Mouse (Mus musculus) CD4-positive, CD25-positive, alpha-beta regulatory T cell, adult 4 months (primary cell): Measurements from ENCODE around the gene Magi2. TPM values are rescaled to one million over a fixed set of nuclear protein-coding genes. Genes with fewer than 3 reads are reported as not detected.
"Not testable (repeated sequence)": the region's sequence is repeated elsewhere in the genome, so short reads cannot be mapped to it uniquely, and the experiment has no call there.

Experiments used
- ATAC-seq: one replicate; pipeline ENCODE4 v1.8.0; 2017
- polyA plus RNA-seq, 2 experiments: library from polyadenylated mRNA; unstranded; fragments of 100-300 nt; shearing (Covaris generic); gene quantifications; one replicate each; pipeline ENCODE4 v1.2.1; 2017

The Magi2 gene
- polyA plus RNA-seq, 2 experiments from 2014 or later: 0.12 to 0.38 TPM

DNA sequence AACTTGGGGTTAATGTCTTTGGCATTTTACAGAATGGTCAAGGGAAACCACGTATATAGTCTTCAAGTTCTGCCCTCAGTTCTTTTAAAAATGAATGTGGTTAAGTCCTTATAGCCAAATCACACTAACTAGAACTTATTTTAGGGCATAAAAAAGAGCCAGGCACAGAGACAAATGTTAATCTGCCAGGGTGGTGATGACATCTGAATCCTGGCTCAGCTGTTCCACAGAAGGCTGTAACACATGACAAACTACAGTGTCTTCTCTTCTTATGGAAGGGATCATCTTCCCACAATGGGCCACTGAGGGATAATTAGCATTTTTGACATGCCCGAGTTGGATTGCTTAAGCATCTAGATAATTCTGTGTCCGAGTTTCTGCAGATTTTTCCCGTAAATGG lies 1299.8 kb downstream of the Magi2 start:
- ATAC-seq: not testable (repeated sequence)

DNA sequence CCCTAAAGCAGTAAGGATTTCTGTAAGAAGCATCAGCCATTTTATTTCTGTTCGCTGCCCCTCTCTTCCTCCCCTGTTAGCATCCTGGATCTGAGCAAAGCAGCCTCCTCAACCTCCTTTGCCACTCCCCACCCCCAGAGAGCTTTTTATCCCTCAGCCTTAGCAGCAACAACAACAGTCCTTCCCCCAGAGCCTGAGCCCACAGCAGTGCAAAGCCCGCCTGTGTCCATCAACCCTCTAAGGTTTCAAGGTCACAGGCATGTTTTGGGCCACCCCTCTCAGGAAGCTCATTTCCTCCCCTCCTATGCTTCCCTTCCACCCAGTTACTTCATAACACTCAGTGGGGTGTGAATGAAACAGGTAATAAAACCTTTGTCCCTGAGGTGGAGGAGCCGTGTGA lies 1309.7 kb downstream of the Magi2 start:
- no peak for ATAC-seq

DNA sequence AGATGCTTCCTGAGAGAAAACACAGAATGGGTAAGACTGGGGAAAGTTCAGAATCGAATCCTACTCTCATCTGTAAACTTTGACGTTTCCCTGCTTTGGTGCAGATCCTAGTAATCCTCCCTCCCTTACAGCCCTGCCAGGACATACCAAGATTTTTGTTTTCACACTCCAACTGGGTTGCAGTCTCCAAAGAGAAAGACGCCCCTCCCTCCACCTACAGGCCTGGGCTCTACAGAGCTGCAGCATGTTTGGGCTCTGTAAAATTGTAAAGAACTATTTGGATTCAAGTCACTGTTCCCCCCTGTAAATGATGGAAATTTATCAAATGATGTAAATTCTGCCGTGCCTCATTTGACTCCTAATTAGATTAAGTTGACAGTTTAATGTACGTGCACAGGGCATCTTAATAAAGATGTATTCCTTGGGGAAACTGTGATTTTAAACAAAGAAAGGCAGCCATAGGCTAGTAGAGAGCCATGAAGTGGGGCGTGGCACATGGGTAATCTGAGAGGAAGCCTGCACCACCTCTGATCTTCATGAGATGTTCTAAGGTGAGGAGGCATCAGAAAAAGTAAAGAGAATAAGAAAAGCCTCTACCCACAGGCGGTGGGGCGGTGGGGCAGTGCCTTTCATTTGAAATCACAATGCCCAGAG lies 1310.7 kb downstream of the Magi2 start:
- no peak for ATAC-seq

DNA sequence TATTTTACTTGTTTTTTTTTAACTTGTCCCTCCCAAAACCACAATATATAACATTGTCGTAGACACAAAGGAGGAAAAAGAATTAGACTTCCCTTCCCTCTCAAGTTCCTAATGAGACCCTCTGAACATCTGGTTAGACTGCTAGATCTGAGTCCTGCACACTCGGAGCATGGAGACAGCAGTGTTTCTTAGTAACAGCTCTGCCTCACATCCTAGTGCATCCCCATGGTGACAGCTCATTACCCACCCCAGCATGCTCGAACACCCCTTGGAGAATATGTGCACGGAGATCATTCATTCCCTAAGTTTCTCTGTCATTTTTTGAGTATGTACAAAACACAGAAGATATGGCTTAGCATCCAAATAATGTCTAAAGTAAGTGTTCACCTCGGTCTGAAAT lies 1317.5 kb downstream of the Magi2 start:
- ATAC-seq: no peak

DNA sequence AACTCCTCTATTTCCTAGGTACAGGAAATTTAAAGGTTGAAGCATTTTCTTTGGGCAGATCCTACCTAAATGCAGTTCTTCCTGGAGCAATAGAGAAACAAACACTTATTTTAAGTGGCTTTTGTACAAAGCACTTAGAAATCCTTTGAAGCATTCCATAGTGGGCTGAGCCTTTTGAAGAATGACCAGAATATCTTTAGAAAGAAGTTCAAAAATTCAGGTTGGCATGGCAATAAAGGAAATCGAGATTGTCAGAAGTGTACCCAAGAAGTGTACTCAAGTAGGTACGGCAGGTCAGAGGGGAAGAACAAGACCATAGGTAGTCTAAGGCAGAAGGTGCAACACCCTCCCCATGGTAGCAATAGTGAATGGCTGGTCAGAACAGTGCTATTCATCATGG lies 1332.5 kb downstream of the Magi2 start:
- ATAC-seq: no peak

DNA sequence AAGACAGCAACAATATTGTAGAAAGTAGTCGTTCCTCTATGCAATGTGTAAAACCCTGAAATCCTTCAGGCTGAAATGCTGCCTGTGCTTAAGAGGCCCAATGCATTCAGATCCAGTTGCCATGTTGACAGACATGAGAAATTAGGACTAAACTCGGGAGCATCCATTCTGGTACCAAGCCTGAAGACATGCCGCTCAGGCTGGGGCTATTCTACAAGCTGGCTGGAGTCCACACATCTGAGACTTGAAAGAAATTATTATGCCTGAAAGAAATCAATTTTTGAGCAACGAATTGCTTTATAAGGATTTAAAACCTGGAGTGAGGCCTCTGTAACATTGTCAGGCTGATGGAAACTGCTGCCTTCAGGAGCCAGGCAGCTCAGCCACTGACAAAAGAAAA lies 1333.0 kb downstream of the Magi2 start:
- ATAC-seq: no peak

DNA sequence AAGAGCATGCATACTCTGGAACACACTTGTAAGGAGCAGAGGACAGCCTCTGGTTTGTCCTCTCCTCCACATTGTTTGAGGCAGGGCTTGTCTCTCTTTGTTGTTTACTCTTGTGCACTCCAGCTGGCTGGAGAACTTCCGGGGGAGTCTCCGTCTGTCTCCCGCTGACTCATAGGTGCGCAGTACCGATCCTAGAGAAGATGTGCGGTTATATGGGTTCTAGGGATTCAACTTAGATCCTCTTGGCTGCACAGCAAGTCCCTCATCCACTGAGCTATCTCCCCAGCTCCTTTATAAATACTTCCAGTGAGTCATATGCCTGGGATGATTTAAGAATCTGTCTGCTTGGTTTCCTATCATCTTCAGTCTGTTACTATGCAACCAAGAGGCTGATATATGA lies 1341.6 kb downstream of the Magi2 start:
- no peak for ATAC-seq

DNA sequence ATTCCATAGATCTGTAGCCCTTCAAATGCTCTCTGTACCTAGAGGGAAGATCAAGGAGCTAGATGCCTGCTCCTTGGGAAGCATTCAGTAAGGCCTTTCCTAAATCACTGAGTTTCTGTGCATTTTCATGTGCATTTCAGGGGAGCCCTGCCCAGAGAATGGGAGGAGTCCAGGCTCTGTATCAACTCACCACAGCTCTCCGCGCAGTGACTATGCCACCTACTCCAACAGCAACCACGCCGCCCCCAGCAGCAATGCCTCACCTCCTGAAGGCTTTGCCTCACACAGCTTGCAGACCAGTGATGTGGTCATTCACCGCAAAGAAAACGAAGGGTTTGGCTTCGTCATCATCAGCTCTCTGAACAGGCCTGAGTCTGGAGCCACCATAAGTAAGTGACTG lies 1342.1 kb downstream of the Magi2 start:
- ATAC-seq: no peak

DNA sequence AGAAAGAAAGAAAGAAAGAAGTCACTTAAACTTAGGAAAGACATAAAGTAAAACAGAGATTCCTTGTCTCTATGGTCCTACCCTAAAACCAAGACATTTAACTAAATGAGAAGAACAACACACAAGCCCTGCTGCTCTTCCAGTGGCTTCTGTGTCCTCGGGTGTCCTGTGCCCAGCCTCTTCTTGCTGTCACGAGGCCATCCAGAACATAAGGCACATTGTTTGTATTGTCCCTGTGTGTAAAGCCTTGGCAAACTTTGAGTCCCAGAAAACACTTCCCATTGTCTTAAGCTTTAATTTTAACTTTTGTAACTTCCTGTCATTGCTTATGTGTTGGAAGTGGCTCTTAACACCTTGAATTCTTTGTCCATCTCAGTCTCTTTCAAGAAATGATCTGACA lies 1348.0 kb downstream of the Magi2 start:
- no peak for ATAC-seq

DNA sequence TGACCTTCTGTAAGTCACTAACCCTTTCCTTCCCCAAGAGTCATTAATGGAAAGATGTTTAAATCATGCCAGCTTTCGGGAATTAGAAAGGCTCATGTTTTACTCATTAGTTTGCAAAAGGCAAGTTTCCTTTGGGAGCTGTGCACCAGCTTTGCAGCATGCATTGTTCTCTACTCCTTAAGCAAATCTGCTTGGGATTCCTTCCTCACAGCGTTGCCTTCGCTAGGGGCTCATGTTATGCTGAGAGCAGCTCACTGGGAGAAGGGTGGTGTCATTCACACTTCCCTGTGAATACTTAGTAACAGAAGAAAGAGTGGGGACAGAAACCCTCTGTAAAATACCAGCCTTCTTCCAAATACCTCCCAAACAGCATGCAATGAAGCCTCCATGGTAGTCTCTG lies 1349.0 kb downstream of the Magi2 start:
- ATAC-seq: no peak

DNA sequence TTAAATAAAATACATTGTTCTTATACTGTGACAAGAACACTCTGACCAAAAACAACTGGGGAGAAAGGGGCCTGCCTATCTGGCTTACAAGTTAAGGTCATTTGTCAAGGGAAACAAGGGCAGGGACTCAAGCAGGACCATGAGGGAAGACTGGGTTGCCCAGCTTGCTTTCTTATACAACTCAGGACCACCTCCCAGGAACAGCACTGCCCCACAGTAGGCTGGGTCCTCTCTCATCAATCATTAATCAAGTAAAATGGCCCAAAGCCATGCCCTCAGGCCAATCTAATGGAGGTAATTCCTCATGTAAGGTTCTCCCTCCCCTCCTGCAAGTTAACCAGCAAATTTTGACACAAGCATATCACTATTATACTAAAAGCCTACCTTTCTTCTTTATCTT lies 1349.4 kb downstream of the Magi2 start:
- ATAC-seq: no peak

DNA sequence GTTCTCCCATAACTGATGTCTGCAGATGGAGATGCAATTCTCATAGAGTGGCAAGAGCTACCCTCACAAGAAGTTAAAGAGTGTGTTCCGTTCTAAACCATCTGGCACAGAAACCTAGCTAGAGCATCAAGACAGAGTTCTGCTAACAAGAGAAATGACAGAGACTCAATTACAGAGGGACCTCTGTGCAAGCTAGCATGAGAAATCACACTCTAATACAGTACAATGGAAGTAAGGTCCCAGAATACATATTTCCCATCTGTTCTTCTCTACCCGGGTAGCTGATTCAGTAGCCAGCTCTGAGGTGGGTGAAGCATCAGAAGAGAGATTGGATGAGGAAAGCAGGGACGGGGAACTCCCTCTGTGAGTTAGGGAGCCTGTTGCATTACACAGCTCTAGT lies 1351.8 kb downstream of the Magi2 start:
- ATAC-seq: no peak

DNA sequence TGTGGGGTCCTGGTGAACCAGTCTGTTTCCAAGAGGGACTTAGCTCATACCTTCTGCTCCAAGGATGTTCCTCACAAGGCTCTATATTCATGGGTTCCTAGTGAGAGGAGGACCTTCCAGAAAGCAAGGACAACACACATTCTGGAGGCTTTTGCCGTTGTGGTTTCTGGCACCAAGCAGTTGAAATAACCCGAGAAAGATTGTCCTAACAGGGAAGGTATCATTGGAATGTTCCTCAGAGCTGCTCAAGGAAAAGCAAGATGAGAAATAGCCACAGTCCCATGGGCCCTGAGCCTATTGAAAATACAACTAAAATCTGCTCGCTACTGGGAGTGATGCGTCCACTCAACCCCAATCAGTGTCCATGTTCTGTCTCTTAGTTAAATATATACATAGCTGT lies 1353.8 kb downstream of the Magi2 start:
- no peak for ATAC-seq

DNA sequence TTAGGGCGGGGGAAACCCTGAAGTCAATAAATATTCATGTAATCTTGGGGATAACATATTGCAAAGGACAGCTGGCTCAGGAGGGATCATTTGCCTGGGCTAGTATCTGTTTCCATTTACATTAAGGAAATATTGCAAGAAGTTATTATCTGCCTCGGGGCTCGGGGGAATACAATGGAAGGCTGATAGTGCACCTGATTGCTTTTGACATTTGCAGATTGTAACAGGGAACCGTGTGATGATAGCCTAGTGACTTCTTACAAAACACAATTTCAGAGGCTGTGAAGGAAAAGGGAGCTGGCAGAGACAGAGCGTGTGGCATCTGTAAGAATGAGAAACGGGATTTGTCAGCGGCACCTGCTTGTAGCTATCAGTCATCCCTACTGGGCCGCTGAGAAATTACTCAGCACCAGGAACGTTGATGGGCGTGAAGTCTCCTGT lies 1356.2 kb downstream of the Magi2 start:
- ATAC-seq: no peak

DNA sequence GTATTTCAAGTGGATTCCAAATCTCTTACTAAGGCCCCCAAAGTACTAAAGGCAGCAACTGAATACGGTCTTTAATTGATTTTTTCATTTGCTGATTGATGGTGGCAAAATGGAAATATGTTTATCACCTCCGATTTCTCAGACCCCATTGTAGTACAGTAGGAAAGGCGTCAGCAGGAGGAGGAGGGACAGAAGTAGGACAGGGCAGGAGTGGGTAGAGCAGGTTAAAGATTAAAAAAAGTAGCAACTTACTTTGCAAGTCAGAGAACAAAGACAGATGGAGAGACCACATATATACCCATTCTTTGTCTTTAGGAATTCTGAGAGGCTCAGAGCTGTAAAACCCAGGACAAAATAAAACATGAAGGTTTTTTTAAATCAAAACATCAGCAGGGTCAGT lies 1356.8 kb downstream of the Magi2 start:
- ATAC-seq: no peak

DNA sequence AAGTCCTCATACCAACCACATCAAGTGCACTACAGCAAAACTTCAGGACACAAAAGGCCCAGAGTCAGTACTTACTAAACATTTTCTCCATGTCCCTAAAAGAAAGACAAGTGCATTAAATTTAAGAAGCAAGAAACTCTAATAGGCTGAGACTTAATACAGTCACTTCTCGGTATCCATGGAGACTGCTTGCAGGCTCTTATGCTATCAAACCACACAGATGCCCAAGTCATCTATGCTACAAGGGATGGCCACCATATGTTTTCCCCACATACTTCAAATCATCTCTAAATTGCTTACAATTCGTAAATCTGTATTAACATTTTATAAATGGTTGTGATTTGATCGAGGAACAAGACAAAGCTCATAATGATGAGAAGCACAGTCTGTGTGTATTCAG lies 1357.9 kb downstream of the Magi2 start:
- no peak for ATAC-seq

DNA sequence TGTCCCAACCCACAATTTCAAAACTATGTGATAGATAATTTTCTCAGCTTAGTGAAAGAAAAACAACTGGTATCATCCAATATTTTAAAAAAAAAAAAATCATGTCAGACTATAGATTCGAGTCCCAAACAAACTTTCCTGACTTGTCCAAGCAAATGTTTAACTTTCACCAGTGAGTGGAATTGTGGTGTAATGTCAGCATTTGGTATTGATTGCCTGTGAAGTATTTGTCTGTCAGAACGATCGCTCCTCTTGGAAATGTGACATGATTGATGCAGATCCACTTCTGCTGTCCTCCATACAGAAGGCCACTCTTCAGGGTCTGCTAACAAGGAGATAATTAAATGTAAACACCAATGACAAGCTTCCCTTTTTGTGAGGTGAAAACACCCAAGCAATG lies 1362.9 kb downstream of the Magi2 start:
- ATAC-seq: no peak

DNA sequence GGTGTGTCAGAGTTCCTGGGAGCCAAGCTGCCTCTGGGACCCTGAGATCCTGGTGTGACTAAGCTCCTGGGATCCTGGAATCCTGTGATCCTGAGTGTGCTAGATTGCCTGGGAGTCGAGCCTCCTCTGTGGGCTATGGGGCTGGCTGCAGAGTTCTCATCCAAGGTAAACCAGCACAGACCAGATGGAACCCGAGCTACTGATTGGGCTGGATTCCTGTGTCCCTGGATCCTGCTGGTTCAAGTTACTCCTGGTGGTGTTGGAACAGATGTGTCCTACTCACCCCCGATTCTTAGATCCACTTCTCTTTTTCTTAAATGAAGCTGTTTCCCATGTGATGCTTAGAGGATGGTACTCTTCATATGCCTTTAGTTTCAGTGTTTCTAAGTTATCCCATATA lies 1371.4 kb downstream of the Magi2 start:
- ATAC-seq: no peak

DNA sequence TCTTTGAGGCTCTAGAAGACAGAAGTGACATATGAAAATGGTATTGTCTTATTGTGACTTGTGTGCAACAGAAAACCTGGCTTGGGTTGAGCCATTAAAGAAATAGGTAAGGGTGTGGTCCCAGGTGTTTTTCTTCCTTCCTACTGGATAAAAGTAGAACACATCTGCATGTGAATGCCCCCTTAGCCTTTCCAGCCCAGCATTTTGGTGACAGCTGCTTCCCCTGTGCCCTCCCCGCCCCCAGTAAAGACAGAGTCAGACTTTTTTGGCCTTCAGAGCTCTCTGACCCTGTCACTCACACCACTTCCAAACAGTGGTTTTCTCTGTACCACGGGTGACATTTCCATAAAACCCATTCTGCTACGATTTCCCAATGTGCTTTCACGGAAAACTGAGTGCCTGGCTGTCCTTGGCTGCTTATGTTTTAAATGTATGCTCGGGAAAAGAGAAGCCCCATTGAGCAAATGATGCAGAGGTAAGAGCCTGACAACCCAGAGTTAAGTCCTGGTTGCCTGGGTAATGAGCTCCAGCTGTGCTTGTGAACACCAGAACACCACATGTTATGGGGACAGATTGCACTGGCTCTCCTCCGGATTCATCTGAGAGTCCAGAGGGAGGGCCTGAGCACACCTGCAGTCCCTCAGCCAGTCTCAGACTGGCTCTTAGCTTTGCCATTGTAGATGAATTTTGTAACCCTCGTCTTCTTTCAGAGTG lies 1377.1 kb downstream of the Magi2 start:
- ATAC-seq: no peak

DNA sequence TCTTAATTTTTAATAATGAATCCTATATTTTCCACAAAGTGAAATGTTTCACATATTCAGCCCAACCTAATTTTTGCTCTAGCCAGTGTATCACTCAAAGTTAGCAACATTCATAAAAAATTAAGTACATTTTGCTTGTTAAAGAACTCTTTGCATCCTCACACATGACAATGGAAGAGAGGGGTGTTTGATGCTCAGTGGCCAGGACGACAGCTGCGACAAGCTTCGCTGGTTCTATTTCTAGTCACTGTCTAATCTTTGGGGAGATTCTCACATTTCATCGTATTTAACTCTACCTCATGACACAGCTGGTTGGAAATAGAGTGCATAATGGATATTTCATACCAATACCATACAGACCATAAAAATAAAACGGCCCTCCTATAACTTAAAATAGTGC lies 1379.7 kb downstream of the Magi2 start:
- no peak for ATAC-seq

DNA sequence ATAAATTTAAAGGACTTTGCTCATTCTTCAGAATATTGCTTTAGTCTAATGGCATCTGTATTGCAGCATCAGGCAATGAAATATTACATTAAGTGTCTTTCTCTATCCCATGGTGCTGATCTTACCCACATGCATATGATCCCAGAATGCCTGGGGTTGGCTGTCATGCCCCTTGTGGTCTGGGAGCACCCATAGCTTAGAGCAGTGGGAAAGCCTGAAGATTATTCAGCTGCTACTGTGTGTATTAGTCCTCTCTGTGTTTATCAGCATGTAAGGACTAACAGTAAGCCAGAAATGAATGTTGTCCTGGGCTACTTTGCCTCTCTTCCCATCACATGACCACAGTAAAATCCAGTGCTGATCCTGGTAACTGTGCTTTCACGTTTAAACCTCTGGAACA lies 1380.7 kb downstream of the Magi2 start:
- no peak for ATAC-seq

DNA sequence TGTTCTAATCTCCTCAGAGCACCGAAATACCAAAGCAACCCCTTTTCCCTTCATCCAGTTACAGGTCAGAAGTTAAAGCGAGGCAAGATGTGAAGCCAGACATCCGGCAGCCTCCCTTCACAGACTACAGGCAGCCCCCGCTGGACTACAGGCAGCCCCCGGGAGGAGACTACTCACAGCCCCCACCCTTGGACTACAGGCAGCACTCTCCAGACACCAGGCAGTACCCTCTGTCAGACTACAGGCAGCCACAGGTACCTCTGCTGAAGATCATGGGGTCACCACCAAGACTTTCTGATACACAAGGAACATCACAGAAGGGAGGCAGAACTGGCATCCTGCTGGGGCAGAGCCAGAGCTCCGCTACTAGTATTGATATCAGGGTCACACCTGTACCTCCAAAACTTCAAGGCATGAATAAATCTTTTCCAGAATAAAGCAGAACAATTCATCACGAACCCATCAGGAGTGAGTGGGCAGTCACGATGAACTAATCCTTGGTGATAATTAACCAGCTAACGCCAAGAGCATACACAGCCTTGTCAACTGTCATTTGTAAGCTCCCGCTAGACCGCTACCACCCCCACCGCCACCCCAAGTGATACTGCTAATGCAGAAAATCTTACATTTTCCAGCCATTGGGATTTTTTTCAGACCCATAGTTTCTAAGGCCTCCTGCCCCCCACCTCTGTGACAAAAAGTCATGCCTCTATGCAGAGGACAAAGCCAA lies 1382.5 kb downstream of the Magi2 start:
- no peak for ATAC-seq

DNA sequence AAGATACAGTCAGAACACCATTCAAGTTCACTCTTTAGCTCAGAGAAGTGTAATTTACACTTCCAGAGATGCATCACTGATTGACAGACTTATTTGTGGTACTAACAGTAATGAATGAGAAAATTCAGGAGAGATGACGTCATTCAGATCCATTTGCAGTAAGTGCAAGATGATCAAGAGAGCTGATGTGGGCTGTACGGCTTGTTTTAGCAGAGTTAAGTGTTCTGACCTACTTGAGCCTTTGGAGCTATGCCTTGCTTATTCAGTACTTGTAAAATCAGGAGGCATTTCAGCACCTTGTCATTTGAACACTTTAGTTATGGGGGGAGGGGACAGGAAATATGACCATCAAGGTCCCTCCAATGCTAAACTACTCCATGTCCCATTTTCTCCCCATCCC lies 1383.8 kb downstream of the Magi2 start:
- ATAC-seq: no peak

DNA sequence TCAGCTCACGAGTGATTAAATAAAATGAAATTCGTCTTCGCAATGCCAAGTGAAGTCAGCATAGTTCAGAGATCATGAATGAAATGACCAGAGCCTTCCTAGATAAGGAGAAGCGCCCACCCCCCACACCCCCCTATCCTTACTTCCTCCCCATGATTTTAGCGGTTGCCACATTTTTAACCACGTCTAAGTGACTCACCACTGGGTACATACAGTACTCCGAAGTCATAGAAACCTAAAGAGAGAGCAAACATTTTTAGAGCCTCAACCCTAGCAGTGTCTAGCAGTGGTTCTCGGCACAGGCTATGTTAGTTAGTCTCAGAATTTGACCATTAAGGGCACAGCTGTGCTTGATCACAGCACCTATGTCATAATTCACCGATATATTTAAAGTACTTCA lies 1385.8 kb downstream of the Magi2 start:
- no peak for ATAC-seq
